Mouse (Mus musculus) ES-E14 (cell line): ENCODE measurements at regions not wholly inside any gene's neighbourhood (a gene's known extent, or its start where the extent isn't known, plus 50 kb on each side); places are given as distances from the start of the nearest gene placed in this dataset.

Source experiments
- DNase-seq: peaks from one replicate; pipeline ENCODE4 v3.0.0-alpha.2; 2013; ENCODE audit warnings: low read depth, low spot score
- H3K27ac ChIP-seq: 2 replicates; pipeline ENCODE4 v1.5.1; 2012; ENCODE audit warnings: low read depth, mild to moderate bottlenecking, low read length, moderate library complexity, mixed read lengths; ENCODE audit not compliant: poor library complexity, insufficient read depth, severe bottlenecking
- H3K36me3 ChIP-seq: 2 replicates; pipeline ENCODE4 v1.6.1; 2012; ENCODE audit warnings: mild to moderate bottlenecking, low read length, moderate library complexity, mixed read lengths; ENCODE audit not compliant: control insufficient read depth, poor library complexity, insufficient read depth, severe bottlenecking
- H3K4me1 ChIP-seq, 2 experiments: fragments of 150-350 bp in 1 of 2; sonication (generic) in 1 of 2; 2 replicates each; pipeline ENCODE4 v1.6.1; 2012; ENCODE audit warnings: low read length in 2 of 2, mild to moderate bottlenecking in 1 of 2, mixed read lengths in 1 of 2; ENCODE audit not compliant: control insufficient read depth in 2 of 2, insufficient read depth in 2 of 2, poor library complexity in 1 of 2
- H3K4me3 ChIP-seq, 2 experiments: fragments of 150-350 bp in 1 of 2; sonication (generic) in 1 of 2; 2 replicates each; pipeline ENCODE4 v1.5.1; 2012; ENCODE audit warnings: low read length in 2 of 2, low read depth in 1 of 2, mild to moderate bottlenecking in 1 of 2, mixed read lengths in 1 of 2; ENCODE audit not compliant: insufficient read depth in 1 of 2, poor library complexity in 1 of 2, severe bottlenecking in 1 of 2
- H3K9ac ChIP-seq: 2 replicates; pipeline ENCODE4 v1.6.1; 2012; ENCODE audit warnings: low read depth, mild to moderate bottlenecking, low read length, mixed read lengths; ENCODE audit not compliant: poor library complexity, insufficient read depth, severe bottlenecking
- H3K9me3 ChIP-seq: fragments of 150-350 bp; sonication (generic); 2 replicates; pipeline ENCODE4 v1.6.1; 2012; ENCODE audit warnings: low read depth, mild to moderate bottlenecking, low read length; ENCODE audit not compliant: control insufficient read depth, insufficient read depth
- CHD2 ChIP-seq: IDR thresholded peaks from 2 replicates; pipeline ENCODE4 v1.6.1; 2014; ENCODE audit warnings: mild to moderate bottlenecking, low read depth, low read length, inconsistent platforms
- HCFC1 ChIP-seq: IDR thresholded peaks from 2 replicates; pipeline ENCODE4 v1.6.1; 2012; ENCODE audit warnings: low read length, inconsistent platforms, borderline replicate concordance; ENCODE audit not compliant: insufficient read depth
- MAFK ChIP-seq: IDR thresholded peaks from 2 replicates; pipeline ENCODE4 v1.6.1; 2014; ENCODE audit warnings: mild to moderate bottlenecking, low read depth, low read length, inconsistent platforms; ENCODE audit not compliant: insufficient read depth
- ZC3H11A ChIP-seq: IDR thresholded peaks from 2 replicates; pipeline ENCODE4 v1.6.1; 2012; ENCODE audit warnings: low read depth, mild to moderate bottlenecking, inconsistent platforms, low read length, borderline replicate concordance
- ZNF384 ChIP-seq: IDR thresholded peaks from 2 replicates; pipeline ENCODE4 v1.6.1; 2012; ENCODE audit warnings: low read depth, low read length, inconsistent platforms
- in situ Hi-C, 2 experiments: fragments of 600-800 bp; cut with MboI; formaldehyde crosslinking; loops; one replicate each; pipeline ENCODE4 v1.15.1; 2025; ENCODE audit warnings: low sequenced_read_pairs in 2 of 2, inconsistent platforms in 1 of 2; ENCODE audit not compliant: unreplicated experiment in 2 of 2

GRCm38 (mm10) chr1:77869174-77869573, 327.8 kb downstream of the Pax3 start:
- no peak for TF ChIP-seq HCFC1
- no peak for TF ChIP-seq MAFK
- Histone ChIP-seq H3K36me3 (no peaks in the 10 kb centered on the region), H3K9me3 (no peaks in the 10 kb centered on the region), H3K4me1 (no peaks in the 10 kb centered on the region), H3K4me3 (no peak overlapping the region), H3K9ac (no peak overlapping the region), H3K27ac (no peak overlapping the region)
- no peak for DNase-seq
- in situ Hi-C loops = no loop called here

- H3K9me3 ChIP-seq = no peaks in the 10 kb centered on the region
- H3K36me3 ChIP-seq = no peaks in the 10 kb centered on the region
- H3K9ac ChIP-seq = no peak overlapping the region
- TF ChIP-seq MAFK = no peak
- TF ChIP-seq ZNF384 = no peak
- no peak for TF ChIP-seq CHD2
- H3K4me1 ChIP-seq = no peaks in the 10 kb centered on the region
- no peak for DNase-seq
- in situ Hi-C loops = no loop called here
- H3K27ac ChIP-seq = no peak overlapping the region
- H3K4me3 ChIP-seq = no peak overlapping the region
These were observed 337.0 kb downstream of the Pax3 start for GRCm38 (mm10) chr1:77859931-77860330.

GRCm38 (mm10) chr1:77854366-77854765, 339.5 kb upstream of the Epha4 start:
- Histone ChIP-seq H3K4me1 (no peaks in the 10 kb centered on the region), H3K9me3 (no peaks in the 10 kb centered on the region), H3K36me3 (no peaks in the 10 kb centered on the region), H3K4me3 (no peak overlapping the region), H3K9ac (no peak overlapping the region), H3K27ac (no peak overlapping the region)
- DNase-seq = no peak
- in situ Hi-C loops = no loop called here
- TF ChIP-seq ZNF384 (no peak), MAFK (no peak), ZC3H11A (no peak), CHD2 (no peak), HCFC1 (no peak)

- Histone ChIP-seq H3K4me3 (no peak overlapping the region), H3K9ac (no peak overlapping the region), H3K9me3 (no peaks in the 10 kb centered on the region), H3K36me3 (no peaks in the 10 kb centered on the region), H3K27ac (no peak overlapping the region), H3K4me1 (no peaks in the 10 kb centered on the region)
- in situ Hi-C loops = no loop called here
- no peak for DNase-seq
- TF ChIP-seq ZNF384 (no peak), HCFC1 (no peak), CHD2 (no peak)
These were observed 333.1 kb upstream of the Epha4 start for GRCm38 (mm10) chr1:77847766-77848615.

- no peak for TF ChIP-seq CHD2
- no peak for TF ChIP-seq MAFK
- no peak for TF ChIP-seq ZC3H11A
- no peak for TF ChIP-seq ZNF384
- TF ChIP-seq HCFC1 = no peak
- in situ Hi-C loops = no loop called here
- Histone ChIP-seq H3K36me3 (no peaks in the 10 kb centered on the region), H3K9ac (no peak overlapping the region), H3K9me3 (no peaks in the 10 kb centered on the region), H3K27ac (no peak overlapping the region), H3K4me3 (no peak overlapping the region), H3K4me1 (no peaks in the 10 kb centered on the region)
- no peak for DNase-seq
These were observed 331.3 kb upstream of the Epha4 start for GRCm38 (mm10) chr1:77846039-77846727.
